Mouse (Mus musculus) E14TG2a.4 (cell line): Measurements from ENCODE around the gene Eipr1.
"Not testable (repeated sequence)": the region's sequence is repeated elsewhere in the genome, so short reads cannot be mapped to it uniquely, and the experiment has no call there.

ENCODE experiments used
- CTCF ChIP-seq: conservative IDR thresholded peaks from 2 replicates; pipeline ENCODE4 v1.5.1; 2014; ENCODE audit warnings: low read length
- NANOG ChIP-seq: IDR thresholded peaks from 2 replicates; pipeline ENCODE4 v1.6.1; 2014; ENCODE audit warnings: borderline replicate concordance, low read length, mixed read lengths
- POU5F1 ChIP-seq: IDR thresholded peaks from 2 replicates; pipeline ENCODE4 v1.6.1; 2014; ENCODE audit warnings: low read length, borderline replicate concordance

DNA sequence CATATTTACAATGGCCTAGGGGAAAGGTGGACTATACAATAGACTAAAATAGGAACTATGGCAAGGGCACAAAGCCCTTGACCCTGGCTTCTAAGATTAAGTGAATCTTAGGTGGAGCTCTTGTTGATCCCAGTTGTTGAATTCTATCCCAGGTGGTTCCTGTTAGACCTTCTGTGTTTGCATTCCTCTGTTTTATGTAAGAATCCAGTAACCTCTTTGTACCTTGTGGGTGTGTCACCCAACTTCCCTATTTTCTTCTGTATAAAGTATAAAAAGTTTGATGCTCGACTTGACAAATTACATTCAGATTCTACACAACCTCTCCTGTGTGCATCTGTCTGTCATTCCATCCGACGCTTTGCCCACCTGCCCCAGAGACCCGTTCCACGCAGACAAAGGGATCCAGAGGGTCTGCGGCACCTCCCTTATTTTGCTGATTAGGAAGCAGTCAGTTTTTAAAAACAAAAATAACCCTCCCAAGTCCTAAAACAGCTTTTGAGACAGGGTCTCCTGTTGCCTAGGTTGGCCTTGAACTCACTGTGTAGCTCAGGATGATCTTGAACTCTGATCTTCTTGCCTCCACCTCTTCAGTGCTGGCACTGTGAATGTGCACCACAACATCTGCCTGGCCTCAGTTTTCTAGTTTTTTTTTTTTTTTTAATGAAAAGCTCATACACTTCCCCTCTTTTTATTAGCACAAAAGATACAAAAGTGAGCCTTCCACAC, 17.9 kb upstream of the Eipr1 start:
- TF ChIP-seq CTCF, NANOG, POU5F1: not testable (repeated sequence)
